Mouse (Mus musculus) midbrain, postnatal 0 days (tissue): ENCODE measurements around the gene Myoc. TPM values are rescaled to one million over a fixed set of nuclear protein-coding genes. Genes with fewer than 3 reads are reported as not detected.
A peak's percentile ranks its signal among the peaks of the same experiment; 100 is the strongest.

Experiments
- ATAC-seq: fragments of 200-750 bp; cut with Nextera tagmentation; 2 replicates; pipeline ENCODE4 v1.8.0; 2017; ENCODE audit warnings: moderate number of reproducible peaks, mild to moderate bottlenecking, moderate TSS enrichment, moderate library complexity; ENCODE audit not compliant: low FRiP score
- DNase-seq: peaks from one replicate; pipeline ENCODE4 v3.0.0-alpha.2; 2015; ENCODE audit warnings: low spot score
- H3K27ac ChIP-seq: fragments of 300-500 bp; sonication (generic); 2 replicates; pipeline ENCODE4 v1.5.1; 2014; ENCODE audit warnings: low read depth, mild to moderate bottlenecking, low read length, mixed read lengths
- H3K27me3 ChIP-seq: fragments of 300-500 bp; sonication (generic); 2 replicates; pipeline ENCODE4 v1.6.1; 2014; ENCODE audit warnings: low read length, control low read depth, mixed read lengths; ENCODE audit not compliant: insufficient read depth
- H3K36me3 ChIP-seq: fragments of 300-500 bp; sonication (generic); 2 replicates; pipeline ENCODE4 v1.6.1; 2014; ENCODE audit warnings: low read length, control low read depth, mixed read lengths; ENCODE audit not compliant: insufficient read depth
- H3K4me1 ChIP-seq: fragments of 300-500 bp; sonication (generic); 2 replicates; pipeline ENCODE4 v1.6.1; 2014; ENCODE audit warnings: mild to moderate bottlenecking, control low read depth, antibody characterized with exemption, low read length, mixed read lengths; ENCODE audit not compliant: insufficient read depth
- H3K4me2 ChIP-seq: fragments of 300-500 bp; sonication (generic); 2 replicates; pipeline ENCODE4 v1.6.1; 2014; ENCODE audit warnings: low read depth, mild to moderate bottlenecking, low read length, mixed read lengths; ENCODE audit not compliant: poor library complexity, severe bottlenecking
- H3K4me3 ChIP-seq: fragments of 300-500 bp; sonication (generic); 2 replicates; pipeline ENCODE4 v1.5.1; 2014; ENCODE audit warnings: low read depth, mild to moderate bottlenecking, low read length, moderate library complexity
- H3K9ac ChIP-seq: fragments of 300-500 bp; sonication (generic); replicated peaks from 2 replicates; pipeline ENCODE4 v1.6.1; 2014; ENCODE audit warnings: mild to moderate bottlenecking, low read length, moderate library complexity, mixed read lengths; ENCODE audit not compliant: poor library complexity, severe bottlenecking
- H3K9me3 ChIP-seq: fragments of 300-500 bp; sonication (generic); 2 replicates; pipeline ENCODE4 v1.6.1; 2016; ENCODE audit warnings: low read length, control low read depth
- CTCF ChIP-seq: IDR thresholded peaks from 2 replicates; pipeline ENCODE4 v1.5.1; 2016; ENCODE audit warnings: antibody characterized with exemption, mild to moderate bottlenecking
- WGBS: fragments of 180-500 bp; shearing (Covaris S2); extraction: QIAGEN DNeasy Blood & Tissue Kit; methylation state at CpG from one replicate; pipeline ENCODE4 v1.1.7; 2014; 5-methylcytosine and 5-hydroxymethylcytosine counted together
- polyA plus RNA-seq: library from polyadenylated mRNA; unstranded; fragments of >200 nt; fragmentation: Nextera tagmentation; extraction: Ambion mirVana; gene quantifications from 2 replicates; pipeline ENCODE4 v1.2.1, GENCODE M21; 2015
- total RNA-seq: library from RNA; depleted of rRNA; stranded (reverse); fragments of >200 nt; gene quantifications from 2 replicates; pipeline ENCODE4 v1.2.3, GENCODE M21; 2014

Myoc gene
- total and polyA plus RNA-seq, 2 experiments from 2014 or later: 0.21 to 0.27 TPM

- ATAC-seq (no peak), DNase-seq (no peak)
- Histone ChIP-seq H3K36me3 (no peaks in the 10 kb centered on the region), H3K9me3 (no peaks in the 10 kb centered on the region), H3K9ac (no peak overlapping the region), H3K27me3 (no peaks in the 10 kb centered on the region), H3K4me1 (no peaks in the 10 kb centered on the region), H3K4me2 (no peak overlapping the region), H3K4me3 (no peak overlapping the region), H3K27ac (no peak overlapping the region)
- TF ChIP-seq CTCF: no peak
- 6% methylated on average over 1 of the region's 1 CpGs for WGBS
These were observed 30.8 kb upstream of the Myoc start for GRCm38 (mm10) chr1:162608127-162608526.

GRCm38 (mm10) chr1:162609633-162610250, 29.2 kb upstream of the Myoc start:
- no peaks in the 10 kb centered on the region for H3K36me3 ChIP-seq
- H3K4me2 ChIP-seq: no peak overlapping the region
- H3K4me3 ChIP-seq: no peak overlapping the region
- WGBS: 32% methylated on average over 9 of the region's 9 CpGs
- H3K4me1 ChIP-seq: no peaks in the 10 kb centered on the region
- H3K27ac ChIP-seq: no peak overlapping the region
- ATAC-seq (no peak), DNase-seq (no peak)
- no peaks in the 10 kb centered on the region for H3K27me3 ChIP-seq
- TF ChIP-seq CTCF: no peak
- H3K9me3 ChIP-seq: no peaks in the 10 kb centered on the region
- H3K9ac ChIP-seq: no peak overlapping the region

DNA sequence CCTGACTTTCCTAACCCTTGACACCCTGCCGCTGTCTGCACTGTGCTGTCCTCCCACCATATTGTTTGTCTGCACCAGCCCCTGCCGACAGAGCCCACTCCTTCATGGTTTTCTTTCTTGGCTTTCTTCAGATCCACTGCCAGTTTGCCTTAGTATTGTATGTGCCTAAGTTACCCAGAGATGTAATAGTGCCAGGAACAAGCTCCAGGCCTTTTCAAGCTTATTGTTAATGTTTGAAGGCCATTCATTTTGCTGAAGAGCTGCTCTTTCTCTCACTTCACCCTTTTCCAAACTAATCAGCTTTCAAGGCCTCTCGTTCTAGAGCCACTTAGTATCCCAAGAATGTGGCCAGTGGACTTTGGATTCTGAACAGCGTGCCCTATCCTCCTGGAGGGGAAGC, 27.8 kb upstream of the Myoc start:
- Histone ChIP-seq H3K27me3 (no peaks in the 10 kb centered on the region), H3K27ac (no peak overlapping the region), H3K9ac (no peak overlapping the region), H3K4me2 (no peak overlapping the region), H3K4me1 (no peaks in the 10 kb centered on the region), H3K9me3 (no peaks in the 10 kb centered on the region), H3K4me3 (no peak overlapping the region), H3K36me3 (no peaks in the 10 kb centered on the region)
- WGBS: 45% methylated on average over 4 of the region's 4 CpGs
- TF ChIP-seq CTCF: no peak
- DNase-seq (peak; percentile 57), ATAC-seq (no peak)

DNA sequence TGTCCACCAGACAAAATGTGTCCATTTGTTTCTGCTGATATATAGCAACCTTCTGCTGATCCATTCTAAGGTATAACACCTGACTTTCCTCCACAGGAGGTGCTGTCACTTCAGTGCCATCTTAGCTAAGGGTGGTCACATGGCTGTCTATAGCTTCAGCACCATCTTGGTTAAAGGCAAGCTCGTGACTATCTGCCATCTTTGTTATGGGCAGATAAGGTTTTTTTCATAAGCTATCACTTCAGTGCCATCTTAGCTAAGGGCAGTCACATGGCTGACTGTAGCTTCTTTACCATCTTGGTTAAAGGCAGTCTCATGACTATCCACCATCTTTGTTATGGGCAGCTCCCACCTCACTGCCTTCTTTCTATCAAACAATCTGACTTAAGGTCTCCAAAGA, 23.4 kb upstream of the Myoc start:
- peak; percentile 93 for ATAC-seq
- Histone ChIP-seq H3K27me3 (no peaks in the 10 kb centered on the region), H3K4me2 (no peak overlapping the region), H3K9me3 (no peaks in the 10 kb centered on the region), H3K4me3 (no peak overlapping the region), H3K4me1 (no peaks in the 10 kb centered on the region), H3K36me3 (no peaks in the 10 kb centered on the region), H3K9ac (no peak overlapping the region), H3K27ac (no peak overlapping the region)
- peak; percentile 90 for DNase-seq
- TF ChIP-seq CTCF: peak; percentile 48
- WGBS: 57% methylated on average over 1 of the region's 1 CpGs

DNA sequence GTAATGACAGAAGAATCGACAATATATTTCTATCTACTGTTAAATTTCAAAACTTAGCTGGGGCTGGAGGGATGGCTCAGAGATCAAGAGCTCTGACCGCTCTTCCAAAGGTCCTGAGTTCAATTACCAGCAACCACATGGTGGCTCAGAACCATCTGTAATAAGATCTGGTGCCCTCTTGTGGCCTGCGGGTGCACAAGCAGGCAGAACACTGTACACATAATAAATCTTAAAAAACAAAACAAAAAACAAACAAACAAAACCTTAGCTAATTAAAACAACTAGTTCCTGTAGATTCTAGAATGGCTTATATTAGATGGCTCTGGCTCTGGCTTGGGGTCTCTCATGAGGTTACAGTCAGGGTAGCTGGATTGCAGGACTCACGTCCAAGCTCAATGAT, 18.5 kb upstream of the Myoc start:
- no peak overlapping the region for H3K9ac ChIP-seq
- DNase-seq: no peak
- TF ChIP-seq CTCF: peak; percentile 49
- WGBS: 64% methylated on average over 4 of the region's 4 CpGs
- H3K27ac ChIP-seq: no peak overlapping the region
- H3K9me3 ChIP-seq: no peaks in the 10 kb centered on the region
- H3K36me3 ChIP-seq: no peaks in the 10 kb centered on the region
- no peak overlapping the region for H3K4me3 ChIP-seq
- no peak overlapping the region for H3K4me2 ChIP-seq
- no peak for ATAC-seq
- H3K4me1 ChIP-seq: no peaks in the 10 kb centered on the region
- no peaks in the 10 kb centered on the region for H3K27me3 ChIP-seq

- Histone ChIP-seq H3K4me3 (no peak overlapping the region), H3K9me3 (no peaks in the 10 kb centered on the region), H3K9ac (no peak overlapping the region), H3K27ac (no peak overlapping the region), H3K4me2 (no peak overlapping the region), H3K4me1 (no peaks in the 10 kb centered on the region), H3K27me3 (no peaks in the 10 kb centered on the region), H3K36me3 (no peaks in the 10 kb centered on the region)
- TF ChIP-seq CTCF: no peak
- 54% methylated on average over 4 of the region's 4 CpGs for WGBS
- no peak for DNase-seq
- no peak for ATAC-seq
These were observed 15.1 kb upstream of the Myoc start for GRCm38 (mm10) chr1:162623895-162624294.
